Mouse (Mus musculus) layer of hippocampus, postnatal 36 days (tissue): ENCODE data around the gene Crybb1. TPM values are rescaled to one million over a fixed set of nuclear protein-coding genes. Genes with fewer than 3 reads are reported as not detected.

Source experiments
- DNase-seq, 2 experiments: peaks; one replicate each; pipeline ENCODE4 v3.0.0; 2022
- total RNA-seq, 2 experiments: library from RNA; stranded (reverse); gene quantifications; 2 replicates each; pipeline ENCODE4 v1.2.3; 2021

Gene Crybb1
- total RNA-seq, 2 experiments from 2014 or later: 4.9 to 6.6 TPM

GRCm38 (mm10) chr5:112237866-112238570, 17.6 kb upstream of the Crybb1 start:
- no peak for DNase-seq

DNA sequence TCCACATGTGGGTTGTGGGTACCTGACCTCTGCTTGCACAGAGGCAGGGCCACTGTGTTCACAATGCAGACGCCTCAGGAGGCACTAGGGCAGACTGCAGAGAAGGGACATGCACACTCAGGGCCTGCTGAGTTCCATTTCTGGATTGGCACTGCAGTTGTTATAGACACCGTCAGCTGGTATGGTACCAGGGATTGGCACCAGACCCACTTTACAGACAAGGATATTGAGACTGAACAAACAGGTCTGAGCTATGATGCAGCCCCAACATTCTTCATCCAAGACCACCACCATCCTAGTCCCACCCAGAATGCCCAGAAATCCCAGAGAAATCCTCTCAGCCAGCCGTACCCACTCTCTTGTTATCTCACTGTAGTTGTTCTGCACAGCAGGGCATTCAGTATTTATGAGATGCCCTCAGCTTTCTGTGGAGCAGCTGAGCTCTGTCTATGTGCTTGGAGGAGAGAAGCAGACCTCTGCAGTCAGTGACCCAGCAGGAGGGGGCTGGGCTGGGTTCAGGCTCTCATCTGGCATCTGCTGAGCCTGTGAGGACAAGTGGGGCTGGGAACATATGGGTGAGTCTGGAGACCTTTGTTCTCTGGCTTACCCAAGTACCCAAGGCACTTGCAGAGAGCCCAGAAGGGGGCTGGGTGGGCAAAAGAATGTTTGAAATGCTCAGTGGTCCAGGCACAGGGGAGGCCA, 16.7 kb upstream of the Crybb1 start:
- DNase-seq: no peak

DNA sequence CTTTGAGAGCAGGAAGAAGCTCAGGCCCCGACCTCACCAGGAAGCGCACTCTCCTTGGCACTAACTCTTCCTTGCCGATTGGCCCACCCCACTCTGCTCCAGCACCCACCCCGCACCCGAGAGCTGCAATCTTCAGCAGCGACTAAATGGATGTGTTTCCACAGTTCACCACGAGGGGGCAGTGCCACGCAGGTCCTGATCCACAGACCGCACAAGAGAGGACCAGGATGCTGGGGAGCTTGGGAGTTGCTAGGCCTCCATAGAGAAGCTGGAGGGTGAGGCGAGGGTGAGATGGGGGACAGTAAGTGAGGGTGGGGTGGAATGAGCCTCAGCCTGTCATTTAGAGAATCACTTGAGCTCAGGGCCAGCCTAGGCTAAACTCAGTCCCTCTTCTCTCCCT, 14.9 kb upstream of the Crybb1 start:
- peak; percentile 86 to 90 for DNase-seq

GRCm38 (mm10) chr5:112241849-112242248, 13.8 kb upstream of the Crybb1 start:
- DNase-seq: no peak

DNA sequence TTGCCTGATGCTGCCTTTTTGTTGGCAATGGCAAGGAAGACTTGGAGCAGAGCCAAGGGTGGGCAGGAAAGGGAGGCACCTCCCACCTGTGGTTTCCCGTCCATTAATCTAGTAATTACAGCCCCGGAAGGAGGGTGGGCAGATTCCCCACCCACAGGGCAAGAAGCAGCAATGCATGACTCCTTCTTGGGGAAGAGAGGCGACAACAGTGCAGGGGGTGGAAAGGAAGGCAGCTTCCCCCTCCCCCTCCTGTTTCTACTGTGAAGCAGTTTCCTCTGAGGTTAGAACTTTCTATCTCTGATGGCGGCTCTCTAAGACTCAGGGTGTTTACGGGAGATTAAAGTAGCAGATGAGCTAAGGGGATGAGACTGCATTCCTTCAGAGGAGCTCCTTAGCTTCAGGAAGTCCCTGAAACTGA, 13.2 kb upstream of the Crybb1 start:
- no peak for DNase-seq

- DNase-seq: no peak
These were observed 12.6 kb upstream of the Crybb1 start for GRCm38 (mm10) chr5:112243041-112243440.

- DNase-seq: no peak
These were observed 11.9 kb upstream of the Crybb1 start for GRCm38 (mm10) chr5:112243539-112244274.

DNA sequence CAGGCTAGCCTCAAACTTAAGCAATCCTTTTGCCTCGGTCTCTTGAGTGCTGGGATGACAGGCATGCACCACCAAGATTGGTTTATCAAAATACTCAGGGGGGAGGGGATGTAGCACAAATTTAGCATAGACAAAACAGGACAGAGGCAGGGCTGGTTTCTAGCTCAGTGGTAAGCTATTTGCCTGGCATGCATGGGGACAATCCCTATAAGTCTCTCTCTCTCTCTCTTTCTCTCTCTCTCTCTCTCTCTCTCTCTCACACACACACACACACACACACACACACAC, 11.4 kb upstream of the Crybb1 start:
- DNase-seq: no peak

GRCm38 (mm10) chr5:112244890-112245615, 10.6 kb upstream of the Crybb1 start:
- DNase-seq: no peak

DNA sequence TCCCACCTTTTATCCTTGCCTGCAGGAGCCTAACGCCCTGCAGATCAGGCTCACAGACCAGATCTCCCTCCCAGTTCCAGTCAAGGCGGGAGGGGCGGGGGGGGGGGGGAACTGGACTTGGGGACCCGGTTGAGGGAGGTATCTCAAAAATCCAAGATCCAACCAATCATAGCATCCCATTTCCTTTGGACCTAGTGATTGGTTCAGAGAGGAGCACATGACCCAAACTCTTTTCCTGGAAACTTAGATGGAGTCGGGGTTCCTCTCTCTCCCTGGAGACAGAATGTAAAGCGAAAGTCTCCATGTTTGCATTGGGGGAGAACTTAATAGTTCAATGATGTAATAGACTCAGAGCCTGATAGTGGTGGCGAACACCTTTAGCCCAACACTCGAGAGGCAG, 8.2 kb upstream of the Crybb1 start:
- DNase-seq: no peak

- DNase-seq: no peak
These were observed 6.5 kb upstream of the Crybb1 start for GRCm38 (mm10) chr5:112249106-112249505.

DNA sequence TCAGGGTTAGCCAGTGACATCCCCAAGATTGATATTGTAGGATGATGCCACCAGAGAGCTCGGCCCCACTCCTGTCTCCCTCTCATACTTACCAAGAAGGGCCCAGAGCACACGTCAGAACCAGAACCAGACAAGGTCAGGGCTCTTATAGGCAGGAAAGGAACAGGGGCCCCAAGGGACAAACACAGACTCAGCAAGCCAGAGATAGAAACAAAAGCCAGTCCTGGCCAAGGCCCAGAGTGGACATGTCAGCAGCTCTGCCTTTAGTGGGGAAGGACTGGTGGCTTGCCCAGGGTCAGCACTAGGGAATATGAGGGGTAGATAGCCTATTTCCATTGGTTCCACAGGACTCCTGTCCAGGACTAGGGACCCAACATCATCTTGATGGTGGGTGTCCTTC, 3.2 kb upstream of the Crybb1 start, which contains the start of gene Cryba4:
Gene Cryba4, minus strand, starts transcription at position 119 of the 400 bp plus-strand sequence.
- DNase-seq: no peak

GRCm38 (mm10) chr5:112253169-112253568, 2.4 kb upstream of the Crybb1 start:
- DNase-seq: no peak

GRCm38 (mm10) chr5:112254282-112254806, 1.3 kb upstream of the Crybb1 start:
- peak; percentile 63 to 72 for DNase-seq

- DNase-seq: no peak
These were observed 842 bp downstream of the Crybb1 start for GRCm38 (mm10) chr5:112256457-112256856.

- DNase-seq: no peak
These were observed 2.3 kb downstream of the Crybb1 start for GRCm38 (mm10) chr5:112257896-112258295.

DNA sequence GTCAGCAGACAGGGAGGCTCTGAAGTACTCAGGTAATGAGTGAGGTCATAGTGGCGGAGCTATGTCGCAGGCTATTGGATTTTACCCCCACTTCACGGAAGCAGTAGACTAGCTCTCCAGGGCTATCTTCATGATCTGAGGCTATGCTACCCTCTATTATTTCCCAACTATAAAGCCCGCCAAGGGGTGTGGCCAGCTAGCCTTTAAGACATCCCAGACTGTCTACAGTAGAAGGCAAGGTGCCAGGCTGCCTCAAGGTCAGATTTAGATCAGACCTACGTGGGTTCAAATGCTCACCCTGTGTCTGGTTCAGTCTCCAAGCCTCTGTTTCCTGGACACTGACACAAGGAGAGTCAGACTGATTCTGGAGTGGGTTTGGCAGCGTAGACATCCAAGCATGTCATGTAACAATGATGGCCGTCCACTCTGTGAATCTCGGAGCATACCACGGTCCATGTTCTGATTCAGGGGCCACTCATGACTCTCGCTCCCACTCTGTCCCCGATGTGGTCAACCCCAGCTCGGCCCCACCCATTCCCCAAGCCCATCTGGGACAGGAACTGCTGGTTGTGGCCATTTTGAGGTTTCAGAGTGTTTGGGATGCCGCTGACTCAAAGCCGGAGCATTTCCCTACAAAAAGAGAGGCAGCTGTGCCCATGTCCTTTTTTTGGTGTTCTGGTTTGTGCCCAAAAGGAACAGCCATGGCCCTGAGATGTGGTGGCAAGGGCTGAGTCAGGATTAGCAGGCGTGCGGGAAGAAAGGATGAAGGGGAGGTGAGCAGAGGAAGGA, 4.4 kb downstream of the Crybb1 start:
- no peak for DNase-seq

DNA sequence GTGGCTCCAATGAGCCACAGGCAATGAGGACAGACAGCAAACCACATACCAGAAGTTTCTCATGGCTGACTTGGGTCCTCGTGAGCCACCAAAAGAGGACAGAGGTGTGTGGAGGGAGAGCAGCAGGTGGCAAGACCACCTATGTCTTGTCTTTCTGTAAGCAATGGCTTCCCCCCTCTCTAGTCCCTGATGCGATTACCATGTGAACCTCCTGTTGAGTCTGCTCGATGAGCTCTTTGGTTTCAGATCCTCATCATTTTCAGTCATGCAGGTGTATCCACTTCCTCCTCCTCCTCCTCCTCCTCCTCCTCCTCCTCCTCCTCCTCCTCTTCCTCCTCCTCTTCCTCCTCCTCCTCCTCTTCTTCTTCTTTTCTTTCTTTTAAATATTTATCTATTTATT, 5.2 kb downstream of the Crybb1 start:
- DNase-seq: no peak

DNA sequence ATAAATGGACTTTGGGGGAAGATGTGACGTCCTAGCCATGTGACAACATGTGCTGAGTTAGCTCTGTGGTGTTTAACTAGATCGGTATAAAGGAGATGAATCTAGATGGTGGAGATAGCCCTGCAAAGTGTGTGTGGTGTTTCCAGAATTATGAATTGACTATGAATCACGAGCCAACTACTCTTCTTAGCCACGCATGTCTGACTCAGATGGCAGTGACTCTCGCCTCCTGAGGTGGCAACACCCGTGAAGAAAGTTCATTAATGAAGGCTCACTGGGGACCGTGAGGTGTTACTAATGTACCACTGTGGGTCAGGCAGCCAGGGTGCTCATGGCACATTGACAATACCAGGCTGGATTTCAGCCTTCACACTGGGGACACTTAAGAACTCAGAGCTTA, 8.5 kb downstream of the Crybb1 start:
- DNase-seq: no peak

GRCm38 (mm10) chr5:112265110-112265509, 9.5 kb downstream of the Crybb1 start:
- DNase-seq: no peak

GRCm38 (mm10) chr5:112265515-112265914, 9.9 kb downstream of the Crybb1 start:
- DNase-seq: no peak
